Mouse (Mus musculus) neural tube, embryonic 14.5 days (tissue): ENCODE results near the gene Erap1. TPM values are rescaled to one million over a fixed set of nuclear protein-coding genes. Genes with fewer than 3 reads are reported as not detected.
"Not testable (repeated sequence)": the region's sequence is repeated elsewhere in the genome, so short reads cannot be mapped to it uniquely, and the experiment has no call there.

Experiments used
- ATAC-seq: fragments of 200-750 bp; cut with Nextera tagmentation; 2 replicates; pipeline ENCODE4 v1.8.0; 2017; ENCODE audit warnings: low read depth, mild to moderate bottlenecking, moderate TSS enrichment, moderate library complexity
- H3K27ac ChIP-seq: fragments of 300-500 bp; sonication (generic); 2 replicates; pipeline ENCODE4 v1.5.1; 2014; ENCODE audit warnings: low read depth, mild to moderate bottlenecking, control low read depth, low read length, moderate library complexity, mixed read lengths
- H3K27me3 ChIP-seq: fragments of 300-500 bp; sonication (generic); 2 replicates; pipeline ENCODE4 v1.6.1; 2014; ENCODE audit warnings: low read length; ENCODE audit not compliant: control insufficient read depth, insufficient read depth
- H3K36me3 ChIP-seq: fragments of 300-500 bp; sonication (generic); 2 replicates; pipeline ENCODE4 v1.6.1; 2014; ENCODE audit warnings: low read length, mixed read lengths; ENCODE audit not compliant: control insufficient read depth, insufficient read depth
- H3K4me1 ChIP-seq: fragments of 300-500 bp; sonication (generic); 2 replicates; pipeline ENCODE4 v1.6.1; 2014; ENCODE audit warnings: low read length; ENCODE audit not compliant: control insufficient read depth, insufficient read depth
- H3K4me2 ChIP-seq: fragments of 300-500 bp; sonication (generic); 2 replicates; pipeline ENCODE4 v1.6.1; 2014; ENCODE audit warnings: mild to moderate bottlenecking, low read depth, low read length, control low read depth
- H3K4me3 ChIP-seq: fragments of 300-500 bp; sonication (generic); 2 replicates; pipeline ENCODE4 v1.5.1; 2014; ENCODE audit warnings: low read depth, low read length, control low read depth, mixed read lengths
- H3K9ac ChIP-seq: fragments of 300-500 bp; sonication (generic); replicated peaks from 2 replicates; pipeline ENCODE4 v1.6.1; 2014; ENCODE audit warnings: low read depth, mild to moderate bottlenecking, control low read depth, low read length, mixed read lengths
- H3K9me3 ChIP-seq: fragments of 300-500 bp; sonication (generic); 2 replicates; pipeline ENCODE4 v1.6.1; 2016; ENCODE audit warnings: low read length; ENCODE audit not compliant: control insufficient read depth
- WGBS: fragments of 180-500 bp; shearing (Covaris S2); extraction: QIAGEN DNeasy Blood & Tissue Kit; methylation state at CpG from one replicate; pipeline ENCODE4 v1.1.7; 2014; 5-methylcytosine and 5-hydroxymethylcytosine counted together
- polyA plus RNA-seq: library from polyadenylated mRNA; unstranded; fragments of >200 nt; fragmentation: Nextera tagmentation; extraction: Ambion mirVana; gene quantifications from 2 replicates; pipeline ENCODE4 v1.2.1, GENCODE M21; 2014

Erap1 gene
- polyA plus RNA-seq, 1 experiment from 2014 or later: 4.7 TPM

DNA sequence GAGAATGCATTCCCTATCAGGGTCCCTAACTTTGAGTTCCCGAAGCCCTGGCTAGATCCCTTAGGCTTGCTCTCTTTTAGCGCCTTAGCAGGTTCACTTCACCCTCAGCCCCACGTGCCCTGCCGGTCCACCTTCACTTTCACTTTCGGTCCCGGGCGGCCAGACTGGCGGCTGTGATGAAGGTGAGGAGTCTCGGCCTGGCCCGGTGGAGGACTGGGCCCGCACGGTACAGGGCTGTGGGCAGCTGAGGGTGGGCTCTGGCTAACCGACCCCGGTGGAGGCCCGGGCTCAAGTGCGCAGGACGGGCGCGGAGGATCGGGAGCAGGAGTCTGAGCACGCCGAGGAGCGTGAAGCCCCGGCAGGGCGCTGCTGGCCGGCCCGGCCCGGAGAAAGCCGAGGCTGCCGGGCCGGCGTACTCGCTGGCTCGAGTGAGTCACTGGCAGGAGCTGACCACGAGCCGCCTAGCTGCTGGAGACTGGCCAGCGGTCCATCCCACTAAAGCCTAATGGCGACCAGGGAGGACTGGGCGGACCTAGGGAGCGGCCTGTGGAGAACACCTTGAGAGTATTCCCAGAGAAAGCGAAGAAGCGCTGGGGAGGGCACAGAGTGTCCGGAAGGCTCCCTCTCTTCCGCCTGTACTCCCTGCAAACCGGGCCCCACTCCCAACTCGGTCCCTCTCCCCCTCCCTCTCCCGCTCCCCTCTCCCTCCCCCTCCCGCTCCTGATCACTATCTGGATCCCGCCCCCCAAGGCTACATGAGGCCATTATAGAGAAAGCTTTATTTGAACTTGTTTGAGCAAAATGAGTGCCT lies 549 bp downstream of the Erap1 start:
- ATAC-seq: peak; percentile 88

DNA sequence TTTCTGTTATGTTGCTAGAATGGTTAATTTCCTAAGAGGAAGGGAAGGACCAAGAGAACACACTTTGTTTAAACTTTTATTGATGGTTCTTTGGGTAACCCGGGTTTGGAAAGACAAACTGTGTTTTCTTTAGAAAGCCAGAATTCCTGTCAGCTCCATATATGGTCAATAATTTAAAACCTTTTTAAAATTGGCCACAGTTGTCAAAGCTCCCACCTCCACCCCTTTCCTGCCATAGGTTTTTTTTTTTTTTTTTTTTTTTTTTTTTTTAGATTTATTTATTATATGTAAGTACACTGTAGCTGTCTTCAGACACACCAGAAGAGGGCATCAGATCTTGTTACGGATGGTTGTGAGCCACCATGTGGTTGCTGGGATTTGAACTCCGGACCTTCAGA lies 1.2 kb downstream of the Erap1 start:
- WGBS: 52% methylated on average over 3 of the region's 3 CpGs
- H3K4me3 ChIP-seq: peak overlapping the region; percentile 74; the same call in 1 of the 2 replicates
- H3K4me2 ChIP-seq: peak overlapping the region; percentile 65
- H3K9ac ChIP-seq, H3K9me3 ChIP-seq, H3K27ac ChIP-seq, H3K27me3 ChIP-seq, H3K36me3 ChIP-seq, H3K4me1 ChIP-seq, ATAC-seq: not testable (repeated sequence)

More for the DNA sequence above, 549 bp downstream of the Erap1 start:
- H3K4me2 ChIP-seq: peak overlapping the region; percentile 65
- H3K9me3 ChIP-seq: no peaks in the 10 kb centered on the region
- peak overlapping the region; percentile 74 for H3K4me3 ChIP-seq
- under 1% methylated on average over 46 of the region's 49 CpGs for WGBS
- H3K36me3 ChIP-seq: no peaks in the 10 kb centered on the region
- H3K9ac ChIP-seq: peak overlapping the region; percentile 76
- H3K27me3 ChIP-seq: no peaks in the 10 kb centered on the region
- peak overlapping the region; percentile 75 for H3K27ac ChIP-seq
- H3K4me1 ChIP-seq: no peaks in the 10 kb centered on the region; the same call in 1 of the 2 replicates

- Histone ChIP-seq H3K27me3 (no peaks in the 10 kb centered on the region), H3K4me1 (no peaks in the 10 kb centered on the region), H3K27ac (no peak overlapping the region), H3K36me3 (no peaks in the 10 kb centered on the region), H3K9ac (no peak overlapping the region), H3K4me3 (no peak overlapping the region), H3K4me2 (no peak overlapping the region), H3K9me3 (no peaks in the 10 kb centered on the region)
- no peak for ATAC-seq
- WGBS: 74% methylated on average over 5 of the region's 5 CpGs
These were observed 56.3 kb downstream of the Erap1 start for GRCm38 (mm10) chr13:74695497-74696193.

- 50% methylated on average over 3 of the region's 3 CpGs for WGBS
- no peak overlapping the region for H3K4me2 ChIP-seq
- ATAC-seq: no peak
- no peak overlapping the region for H3K9ac ChIP-seq
- no peak overlapping the region for H3K27ac ChIP-seq
- H3K9me3 ChIP-seq: no peaks in the 10 kb centered on the region
- H3K27me3 ChIP-seq: no peaks in the 10 kb centered on the region
- no peaks in the 10 kb centered on the region for H3K4me1 ChIP-seq
- no peak overlapping the region for H3K4me3 ChIP-seq
- no peaks in the 10 kb centered on the region for H3K36me3 ChIP-seq
These were observed 56.9 kb downstream of the Erap1 start for GRCm38 (mm10) chr13:74696225-74696624.

DNA sequence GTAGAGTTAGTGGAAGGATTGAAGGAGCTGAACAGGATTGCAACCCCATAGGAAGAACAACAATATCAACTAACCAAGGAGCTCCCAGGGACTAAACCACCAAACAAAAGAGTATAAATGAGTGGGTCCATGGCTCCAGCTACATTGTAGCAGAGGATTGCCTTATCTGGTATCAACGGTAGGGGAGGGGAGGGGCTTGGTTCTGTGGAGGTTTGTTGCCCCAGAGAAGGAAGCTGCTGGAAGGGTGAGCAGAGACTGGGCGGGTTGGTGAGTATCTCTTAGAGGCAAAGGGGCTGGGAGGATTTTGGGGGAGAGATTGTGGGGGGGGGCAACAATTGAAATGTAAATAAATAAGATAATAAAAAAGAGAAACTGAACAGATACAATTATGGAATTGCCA lies 79.6 kb downstream of the Erap1 start:
- no peak for ATAC-seq
- H3K4me3 ChIP-seq: no peak overlapping the region
- no peak overlapping the region for H3K9ac ChIP-seq
- no peak overlapping the region for H3K27ac ChIP-seq
- H3K36me3 ChIP-seq: no peaks in the 10 kb centered on the region
- no peaks in the 10 kb centered on the region for H3K9me3 ChIP-seq
- no peaks in the 10 kb centered on the region for H3K4me1 ChIP-seq
- 76% methylated on average over 2 of the region's 2 CpGs for WGBS
- no peak overlapping the region for H3K4me2 ChIP-seq
- no peaks in the 10 kb centered on the region for H3K27me3 ChIP-seq

GRCm38 (mm10) chr13:74733726-74734125 lies 94.4 kb downstream of the Erap1 start:
- Histone ChIP-seq H3K4me3 (no peak overlapping the region), H3K4me2 (no peak overlapping the region), H3K27me3 (no peaks in the 10 kb centered on the region), H3K4me1 (no peaks in the 10 kb centered on the region), H3K9me3 (no peaks in the 10 kb centered on the region), H3K36me3 (no peaks in the 10 kb centered on the region), H3K9ac (no peak overlapping the region), H3K27ac (no peak overlapping the region)
- ATAC-seq: no peak
- 95% methylated on average over 4 of the region's 4 CpGs for WGBS

GRCm38 (mm10) chr13:74735834-74736233 lies 96.5 kb downstream of the Erap1 start:
- Histone ChIP-seq H3K9me3 (no peaks in the 10 kb centered on the region), H3K9ac (no peak overlapping the region), H3K4me1 (no peaks in the 10 kb centered on the region), H3K27ac (no peak overlapping the region), H3K36me3 (no peaks in the 10 kb centered on the region), H3K4me2 (no peak overlapping the region), H3K4me3 (no peak overlapping the region), H3K27me3 (no peaks in the 10 kb centered on the region)
- ATAC-seq: no peak
- 91% methylated on average over 5 of the region's 5 CpGs for WGBS

DNA sequence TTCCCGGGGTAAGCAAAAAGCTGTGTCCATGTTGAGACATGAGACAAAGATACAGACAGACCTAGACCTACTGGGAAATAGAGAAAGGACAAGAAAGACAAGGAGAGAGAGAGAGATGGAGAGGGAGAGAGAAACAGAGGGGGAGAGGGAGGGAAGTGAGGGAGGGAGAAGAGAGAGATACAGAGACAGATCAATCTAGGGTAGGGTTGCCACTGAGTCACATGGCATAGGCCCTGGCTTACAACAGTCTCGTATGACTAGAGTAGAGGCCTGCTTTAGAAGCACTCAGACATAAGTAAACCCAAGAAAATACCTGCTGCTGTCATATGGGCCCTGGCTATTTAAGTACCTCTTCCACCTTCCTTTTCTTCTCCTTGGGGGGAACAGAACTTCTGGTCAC lies 97.0 kb downstream of the Erap1 start:
- Histone ChIP-seq H3K27ac (no peak overlapping the region), H3K36me3 (no peaks in the 10 kb centered on the region), H3K4me3 (no peak overlapping the region), H3K4me2 (no peak overlapping the region), H3K4me1 (no peaks in the 10 kb centered on the region), H3K9ac (no peak overlapping the region), H3K9me3 (no peaks in the 10 kb centered on the region), H3K27me3 (no peaks in the 10 kb centered on the region)
- 93% methylated on average over 2 of the region's 2 CpGs for WGBS
- no peak for ATAC-seq
